Mouse (Mus musculus) gastrocnemius, adult 2 months (tissue): ENCODE results near the gene Psme2. TPM values are rescaled to one million over a fixed set of nuclear protein-coding genes. Genes with fewer than 3 reads are reported as not detected.

ENCODE experiments used
- DNase-seq: peaks from one replicate; pipeline ENCODE4 v3.0.0; 2022
- H3K27ac ChIP-seq: fragments of 200-600 bp; 2 replicates; pipeline ENCODE4 v1.8.1; 2022; ENCODE audit warnings: mild to moderate bottlenecking
- H3K4me3 ChIP-seq: fragments of 200-600 bp; 2 replicates; pipeline ENCODE4 v1.8.1; 2022; ENCODE audit warnings: mild to moderate bottlenecking, moderate library complexity
- CTCF ChIP-seq: fragments of 200-600 bp; IDR thresholded peaks from 2 replicates; pipeline ENCODE4 v1.8.1; 2022; ENCODE audit warnings: antibody characterized with exemption, mild to moderate bottlenecking, moderate library complexity
- intact Hi-C: fragments of 180-260 bp; cut with DNase I; formaldehyde crosslinking; loops from one replicate; pipeline ENCODE4 v1.15.1; 2025
- long read RNA-seq, 2 experiments: library from polyadenylated mRNA; stranded (forward); transcript quantifications; one replicate each; pipeline ENCODE4 v2.0.0; 2021
- total RNA-seq, 2 experiments: library from RNA; stranded (reverse); gene quantifications; 2 replicates each; pipeline ENCODE4 v1.2.3; 2021

The Psme2 gene
- 10 to 100 TPM; 33.8 to 54.8 TPM for total RNA-seq
- long read RNA-seq, experiment 1, transcript Psme2-208 (11 exons, 962 nt): major isoform, 38 of 39 reads
- long read RNA-seq, experiment 1, partial matches to known transcripts: 0 of 39 reads
- long read RNA-seq, experiment 1, other reads (novel, unspliced or antisense): 1 of 39 reads
- long read RNA-seq, experiment 2, transcript Psme2-208 (11 exons, 962 nt): major isoform, 29 of 29 reads
- long read RNA-seq, experiment 2, partial matches to known transcripts: 0 of 29 reads
- long read RNA-seq, experiment 2, other reads (novel, unspliced or antisense): 0 of 29 reads

DNA sequence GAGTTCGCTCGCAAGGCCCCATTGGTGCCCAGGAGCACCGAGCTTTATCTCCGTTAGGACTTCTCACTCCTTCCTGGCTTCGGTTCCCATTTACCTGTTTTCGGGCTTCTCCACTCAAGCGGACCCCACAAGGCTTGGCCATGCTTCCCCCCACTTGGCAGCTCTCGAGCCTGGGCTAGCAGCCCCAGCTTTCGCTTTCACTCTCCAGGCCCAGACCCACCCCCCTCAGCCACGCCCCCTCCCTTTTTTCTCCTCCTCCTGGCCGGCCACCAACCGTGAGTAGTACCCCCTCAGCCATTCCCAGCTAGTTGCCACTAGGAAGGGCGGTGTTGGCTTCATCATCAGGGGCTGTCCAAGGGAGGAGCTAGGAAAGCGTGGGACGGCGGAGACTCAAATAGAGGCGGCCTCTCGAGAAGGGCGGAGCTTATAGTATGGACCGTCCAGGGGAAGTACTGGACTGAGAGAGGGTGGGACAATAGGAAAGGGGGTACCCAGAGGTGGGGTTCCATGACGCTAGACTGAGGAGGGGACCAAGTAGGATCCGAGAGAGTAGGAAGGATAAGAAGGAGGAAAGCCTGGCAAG is at the start of gene Psme2:
Gene Psme2 (minus strand): TSS at position 366 of the 583 bp plus-strand sequence.
- intact Hi-C loops: loop anchor here (1.0 kb wide), 2 partner anchors 16 to 80 kb away; partner anchors contain the start of genes Fitm1 and Gmpr2
- DNase-seq: peak; percentile 96
- Histone ChIP-seq H3K4me3 (peak within 1 kb of the TSS; percentile 74), H3K27ac (peak within 1 kb of the TSS; percentile 98)
- TF ChIP-seq CTCF: no peak

DNA sequence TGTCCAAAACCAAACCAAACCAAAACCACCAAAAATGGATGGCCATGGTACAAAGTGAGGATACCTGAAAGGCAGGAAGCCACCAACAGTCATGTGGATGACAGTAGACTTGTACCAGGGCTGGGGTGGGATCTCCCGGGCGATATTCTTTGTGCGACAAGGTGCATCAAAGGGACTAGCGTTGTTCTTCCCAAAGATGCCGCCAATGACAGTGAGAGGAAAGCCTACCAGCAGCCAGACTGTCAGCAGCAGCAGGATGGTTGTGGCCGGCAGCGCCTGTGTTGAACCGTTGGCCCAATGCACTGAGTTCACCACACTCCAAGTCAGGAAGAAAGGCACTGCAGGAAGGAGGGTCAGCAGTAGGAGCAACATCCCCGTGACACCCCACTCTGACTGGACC is 46.9 kb upstream of the Psme2 start, which contains the start of gene Gm49378:
Gene Gm49378 (minus strand): TSS at position 101 of the 400 bp plus-strand sequence.
- no peak within 1 kb of the TSS for H3K27ac ChIP-seq
- intact Hi-C loops: no loop called here
- no peak for TF ChIP-seq CTCF

GRCm38 (mm10) chr14:55635523-55636007 is 44.7 kb upstream of the Psme2 start, which contains the start of gene Ipo4:
Ipo4 (minus strand) TSS chr14:55635957.
- intact Hi-C loops: no loop called here
- Histone ChIP-seq H3K27ac (peak within 1 kb of the TSS; percentile 87), H3K4me3 (peak within 1 kb of the TSS; percentile 84)
- TF ChIP-seq CTCF: no peak
- DNase-seq: peak; percentile 93

More for the DNA sequence above, 46.9 kb upstream of the Psme2 start, which contains the start of gene Gm49378:
- no peak for DNase-seq
- no peak within 1 kb of the TSS for H3K4me3 ChIP-seq

DNA sequence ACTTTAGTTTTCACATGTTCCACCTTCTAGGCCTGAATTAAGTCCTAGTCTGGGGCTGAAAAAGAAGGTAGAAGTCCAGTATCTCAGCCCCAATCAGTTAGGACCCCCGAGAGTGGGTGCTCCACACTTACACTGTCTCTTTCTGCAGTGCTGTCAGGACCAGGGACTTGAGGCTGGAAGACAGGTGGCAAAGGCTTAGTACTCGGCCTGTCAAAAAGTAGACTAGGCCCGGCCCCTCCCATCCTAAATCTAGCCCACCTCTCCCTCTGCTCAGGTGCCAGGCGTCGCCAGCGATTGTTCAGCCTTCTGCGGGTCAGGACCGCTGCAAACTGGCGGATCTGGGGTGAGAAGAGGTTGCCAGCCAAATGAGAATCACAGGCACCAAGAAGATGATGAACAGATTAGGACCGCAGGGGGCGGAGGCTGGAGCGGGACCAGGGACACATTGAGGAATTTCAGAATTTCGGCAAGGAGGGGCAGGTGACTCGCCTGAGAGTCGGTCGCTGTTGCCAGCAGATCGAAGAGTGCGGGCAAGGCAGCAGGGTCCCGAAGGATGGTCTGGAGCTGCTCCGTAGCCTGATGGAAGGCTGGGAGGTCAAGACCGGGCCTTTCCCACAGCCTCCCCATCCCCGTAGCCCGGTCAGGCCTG is 44.1 kb upstream of the Psme2 start:
- H3K27ac ChIP-seq: peak overlapping the region; percentile 87
- DNase-seq: no peak
- no peak for TF ChIP-seq CTCF
- H3K4me3 ChIP-seq: peak overlapping the region; percentile 84
- intact Hi-C loops: no loop called here

- intact Hi-C loops: loop anchor here (2.0 kb wide), 1 partner anchor 113 kb away; no protein-coding TSS in a partner anchor
- peak; percentile 90 for TF ChIP-seq CTCF
- peak; percentile 70 for DNase-seq
- H3K4me3 ChIP-seq: no peak overlapping the region
- H3K27ac ChIP-seq: no peak overlapping the region
These were observed 38.4 kb upstream of the Psme2 start for GRCm38 (mm10) chr14:55629312-55629711.

DNA sequence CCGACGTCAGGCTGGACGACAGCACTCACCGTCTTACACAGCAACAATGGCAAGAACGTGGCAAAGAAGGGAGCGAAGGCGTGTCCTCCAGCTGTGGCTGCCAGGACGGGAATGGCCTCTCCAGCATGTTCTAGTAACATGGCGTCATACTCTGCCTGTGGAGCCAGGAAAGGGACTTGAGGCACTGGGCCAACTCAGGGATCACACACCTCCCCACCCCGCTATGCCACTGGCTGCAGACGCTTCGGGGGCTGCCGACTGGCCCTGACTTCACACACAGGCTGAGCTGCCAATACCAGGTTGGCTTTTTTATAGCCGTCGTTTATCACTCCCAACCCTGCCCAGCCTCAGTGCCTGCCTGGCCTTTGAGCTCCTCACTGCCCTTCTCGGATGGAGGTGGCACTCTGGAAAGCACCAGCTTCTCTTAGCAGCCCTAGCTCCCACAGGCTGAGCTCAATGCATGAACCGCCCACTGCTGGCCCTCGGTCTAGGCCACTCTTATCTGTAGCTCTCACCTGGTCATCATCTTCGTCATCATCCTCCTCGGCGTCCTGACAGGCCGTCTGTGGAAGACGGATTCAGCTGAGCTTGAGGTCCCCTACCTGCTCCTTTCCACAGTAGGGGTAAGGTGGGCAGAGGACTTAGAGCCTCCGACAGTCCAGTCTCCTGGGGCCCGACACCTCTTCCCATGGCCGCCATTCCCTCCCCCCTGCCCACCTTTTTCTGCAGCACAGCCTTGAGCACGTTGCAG is 37.3 kb upstream of the Psme2 start:
- Histone ChIP-seq H3K4me3 (no peak overlapping the region), H3K27ac (no peak overlapping the region)
- intact Hi-C loops: loop anchor here (2.0 kb wide), 1 partner anchor 115 kb away; no protein-coding TSS in a partner anchor
- no peak for DNase-seq
- TF ChIP-seq CTCF: no peak

GRCm38 (mm10) chr14:55618486-55619195 is 27.7 kb upstream of the Psme2 start:
- H3K4me3 ChIP-seq: no peak overlapping the region
- intact Hi-C loops: no loop called here

GRCm38 (mm10) chr14:55617822-55618221 is 26.9 kb upstream of the Psme2 start, which contains the start of gene Rec8:
Rec8 (plus strand) TSS chr14:55618037.
- TF ChIP-seq CTCF: no peak
- no peak for DNase-seq
- H3K27ac ChIP-seq: no peak within 1 kb of the TSS
- intact Hi-C loops: no loop called here
- no peak within 1 kb of the TSS for H3K4me3 ChIP-seq

More at GRCm38 (mm10) chr14:55618486-55619195, 27.7 kb upstream of the Psme2 start:
- DNase-seq: no peak
- TF ChIP-seq CTCF: no peak
- H3K27ac ChIP-seq: no peak overlapping the region

DNA sequence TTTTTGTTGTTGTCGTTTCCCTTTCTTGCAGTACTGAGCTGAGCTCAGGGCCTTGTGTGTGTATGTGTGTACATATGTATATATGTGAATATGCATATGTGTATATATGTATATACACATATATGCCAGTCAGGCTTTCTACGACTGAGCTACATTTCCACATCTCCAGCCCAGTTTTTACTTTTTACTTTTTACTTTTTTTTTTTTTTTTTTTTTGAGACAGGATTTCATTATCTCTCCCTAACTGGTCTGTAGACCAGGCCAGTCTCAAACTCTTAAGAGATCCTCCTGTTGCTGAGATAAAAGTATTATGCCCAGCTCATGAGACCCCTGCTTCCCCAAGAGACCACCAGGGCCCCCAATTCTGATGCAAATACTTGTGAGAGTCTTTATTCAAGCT is 25.9 kb upstream of the Psme2 start:
- no peak for DNase-seq
- Histone ChIP-seq H3K27ac (no peak overlapping the region), H3K4me3 (no peak overlapping the region)
- intact Hi-C loops: no loop called here
- no peak for TF ChIP-seq CTCF

GRCm38 (mm10) chr14:55615876-55616275 is 25.0 kb upstream of the Psme2 start:
- Histone ChIP-seq H3K27ac (no peak overlapping the region), H3K4me3 (no peak overlapping the region)
- intact Hi-C loops: no loop called here
- TF ChIP-seq CTCF: no peak
- no peak for DNase-seq

DNA sequence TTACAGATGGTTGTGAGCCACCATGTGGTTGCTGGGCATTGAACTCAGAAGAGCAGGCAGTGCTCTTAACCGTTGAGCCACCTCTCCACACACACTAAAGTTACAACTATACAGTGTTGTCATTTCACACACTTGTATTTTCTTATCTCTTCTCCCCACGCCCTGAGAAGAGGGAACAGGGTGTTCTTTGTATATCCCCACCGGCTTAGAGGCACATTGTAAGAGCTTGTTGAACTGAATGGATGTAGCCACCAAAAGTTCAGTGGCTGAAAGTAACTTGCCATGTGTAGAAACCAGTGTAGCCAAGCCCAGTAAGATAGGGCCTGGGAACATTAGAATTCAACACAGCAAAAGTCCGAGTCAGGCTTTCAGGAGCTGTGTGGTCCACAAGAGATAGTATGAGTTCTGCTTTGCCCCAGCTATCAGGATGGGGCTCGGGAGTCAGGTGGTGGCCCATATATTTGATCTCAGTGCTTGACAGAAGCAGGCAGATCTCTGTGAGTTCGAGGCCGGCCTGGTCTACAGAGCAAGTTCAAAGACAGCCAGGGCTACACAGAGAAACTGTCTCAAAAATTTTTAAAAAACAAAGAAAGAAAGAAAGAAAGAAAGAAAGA is 23.8 kb upstream of the Psme2 start:
- no peak for DNase-seq
- TF ChIP-seq CTCF: no peak
- no peak overlapping the region for H3K27ac ChIP-seq
- intact Hi-C loops: no loop called here
- no peak overlapping the region for H3K4me3 ChIP-seq
